Mouse (Mus musculus): ENCODE data around the gene Lce1a1. TPM values are rescaled to one million over a fixed set of nuclear protein-coding genes. Genes with fewer than 3 reads are reported as not detected.

Gene Lce1a1
- polyA plus RNA-seq, 1 experiment from 2014 or later = not detected

- Histone ChIP-seq H3K4me3 (no peak overlapping the region), H3K4me2 (no peak overlapping the region), H3K4me1 (no peaks in the 10 kb centered on the region), H3K9me3 (replicated peaks) (no peaks in the 10 kb centered on the region), H3K36me3 (no peaks in the 10 kb centered on the region), H3K27me3 (replicated peaks) (no peaks in the 10 kb centered on the region), H3K9ac (no peak overlapping the region), H3K27ac (no peak overlapping the region)
- 28% methylated on average over 1 of the region's 1 CpGs for WGBS (ENCODE audit: insufficient replicate concordance)
- ATAC-seq = no peak
Measured at GRCm38 (mm10) chr3:92609804-92610203, 38.3 kb downstream of the Lce1a1 start.

- Histone ChIP-seq H3K4me3 (no peak within 1 kb of the TSS), H3K36me3 (no peaks in the 10 kb centered on the region), H3K4me1 (no peaks in the 10 kb centered on the region), H3K9me3 (replicated peaks) (no peaks in the 10 kb centered on the region), H3K27ac (no peak within 1 kb of the TSS), H3K4me2 (no peak within 1 kb of the TSS), H3K9ac (no peak within 1 kb of the TSS), H3K27me3 (replicated peaks) (no peaks in the 10 kb centered on the region)
- ATAC-seq = no peak
Measured at GRCm38 (mm10) chr3:92607392-92607791, 40.7 kb downstream of the Lce1a1 start, which contains the start of gene 2210017I01Rik. Gene 2210017I01Rik (minus strand): TSS chr3:92607492.

- no peak for ATAC-seq
- 22% methylated on average over 1 of the region's 1 CpGs for WGBS (ENCODE audit: insufficient replicate concordance)
- no peaks in the 10 kb centered on the region for H3K4me1 ChIP-seq
- no peaks in the 10 kb centered on the region for H3K27me3 ChIP-seq (replicated peaks)
- no peak overlapping the region for H3K4me3 ChIP-seq
- H3K9me3 ChIP-seq (replicated peaks) = 0 out of 2 replicates have a peak, but pooled peaks cover 2% of the 10 kb centered on the region
- H3K9ac ChIP-seq = no peak overlapping the region
- no peak overlapping the region for H3K4me2 ChIP-seq
- no peak overlapping the region for H3K27ac ChIP-seq
- no peaks in the 10 kb centered on the region for H3K36me3 ChIP-seq
Measured at GRCm38 (mm10) chr3:92602169-92602568, 45.9 kb downstream of the Lce1a1 start.

GRCm38 (mm10) chr3:92600456-92600855 is 47.7 kb downstream of the Lce1a1 start:
- Histone ChIP-seq H3K4me2 (no peak overlapping the region), H3K4me3 (no peak overlapping the region), H3K27ac (no peak overlapping the region), H3K27me3 (replicated peaks) (no peaks in the 10 kb centered on the region), H3K9me3 (replicated peaks) (0 out of 2 replicates have a peak, but pooled peaks cover 2% of the 10 kb centered on the region), H3K36me3 (no peaks in the 10 kb centered on the region), H3K4me1 (no peaks in the 10 kb centered on the region), H3K9ac (no peak overlapping the region)
- no peak for ATAC-seq
- WGBS (ENCODE audit: insufficient replicate concordance) = 50% methylated on average over 1 of the region's 1 CpGs

GRCm38 (mm10) chr3:92599973-92600372 is 48.1 kb downstream of the Lce1a1 start:
- Histone ChIP-seq H3K9ac (no peak overlapping the region), H3K4me2 (no peak overlapping the region), H3K4me3 (no peak overlapping the region), H3K27me3 (replicated peaks) (no peaks in the 10 kb centered on the region), H3K9me3 (replicated peaks) (0 out of 2 replicates have a peak, but pooled peaks cover 2% of the 10 kb centered on the region), H3K4me1 (no peaks in the 10 kb centered on the region), H3K36me3 (no peaks in the 10 kb centered on the region), H3K27ac (no peak overlapping the region)
- no peak for ATAC-seq

GRCm38 (mm10) chr3:92598429-92598828 is 49.7 kb downstream of the Lce1a1 start:
- H3K4me2 ChIP-seq = no peak overlapping the region
- no peak overlapping the region for H3K27ac ChIP-seq
- H3K36me3 ChIP-seq = no peaks in the 10 kb centered on the region
- H3K9me3 ChIP-seq (replicated peaks) = 0 out of 2 replicates have a peak, but pooled peaks cover 2% of the 10 kb centered on the region
- no peaks in the 10 kb centered on the region for H3K4me1 ChIP-seq
- H3K9ac ChIP-seq = no peak overlapping the region
- WGBS (ENCODE audit: insufficient replicate concordance) = 67% methylated on average over 2 of the region's 2 CpGs
- ATAC-seq = no peak
- H3K4me3 ChIP-seq = no peak overlapping the region
- H3K27me3 ChIP-seq (replicated peaks) = no peaks in the 10 kb centered on the region

Other genes starting within 250 kb of the Lce1a1 start
- gene Sprr2i, start 240.3 kb downstream of the Lce1a1 start, polyA plus RNA-seq (2016; fragmentation: Nextera tagmentation; extraction: Ambion mirVana) = not detected in 2 replicates
- not detected in 2 replicates for gene Sprr2j-ps, start 230.2 kb downstream of the Lce1a1 start, polyA plus RNA-seq (2016; fragmentation: Nextera tagmentation; extraction: Ambion mirVana)
- 5.6 and 5.7 TPM in 2 replicates for gene Gm9774, start 218.9 kb downstream of the Lce1a1 start, polyA plus RNA-seq (2016; fragmentation: Nextera tagmentation; extraction: Ambion mirVana)
- not detected in 2 replicates for gene Sprr2k, start 215.7 kb downstream of the Lce1a1 start, polyA plus RNA-seq (2016; fragmentation: Nextera tagmentation; extraction: Ambion mirVana)
- gene Sprr1b, start 209.5 kb downstream of the Lce1a1 start, polyA plus RNA-seq (2016; fragmentation: Nextera tagmentation; extraction: Ambion mirVana) = not detected in 2 replicates
- gene Sprr3, start 189.6 kb downstream of the Lce1a1 start, polyA plus RNA-seq (2016; fragmentation: Nextera tagmentation; extraction: Ambion mirVana) = not detected in 2 replicates
- not detected in 2 replicates for gene Sprr1a, start 162.4 kb downstream of the Lce1a1 start, polyA plus RNA-seq (2016; fragmentation: Nextera tagmentation; extraction: Ambion mirVana)
- gene Sprr4, start 147.8 kb downstream of the Lce1a1 start, polyA plus RNA-seq (2016; fragmentation: Nextera tagmentation; extraction: Ambion mirVana) = not detected in 2 replicates
- not detected in 2 replicates for gene 2310046K23Rik, start 113.8 kb downstream of the Lce1a1 start, polyA plus RNA-seq (2016; fragmentation: Nextera tagmentation; extraction: Ambion mirVana)
- 0.12 TPM in 1 of 2 replicates, not detected in the other for gene Ivl, start 74.6 kb downstream of the Lce1a1 start, polyA plus RNA-seq (2016; fragmentation: Nextera tagmentation; extraction: Ambion mirVana)
- not detected in 2 replicates for gene Smcp, start 59.3 kb downstream of the Lce1a1 start, polyA plus RNA-seq (2016; fragmentation: Nextera tagmentation; extraction: Ambion mirVana)
- gene 2210017I01Rik, start 40.8 kb downstream of the Lce1a1 start, polyA plus RNA-seq (2016; fragmentation: Nextera tagmentation; extraction: Ambion mirVana) = not detected in 2 replicates
- not detected in 2 replicates for gene Lce6a, start 26.6 kb downstream of the Lce1a1 start, polyA plus RNA-seq (2016; fragmentation: Nextera tagmentation; extraction: Ambion mirVana)
- not detected in 2 replicates for gene Lce1b, start 8.6 kb upstream of the Lce1a1 start, polyA plus RNA-seq (2016; fragmentation: Nextera tagmentation; extraction: Ambion mirVana)
- not detected in 2 replicates for gene Lce1a2, start 22.0 kb upstream of the Lce1a1 start, polyA plus RNA-seq (2016; fragmentation: Nextera tagmentation; extraction: Ambion mirVana)
- gene Lce1c, start 30.9 kb upstream of the Lce1a1 start, polyA plus RNA-seq (2016; fragmentation: Nextera tagmentation; extraction: Ambion mirVana) = not detected in 2 replicates
- not detected in 2 replicates for gene Lce1d, start 38.9 kb upstream of the Lce1a1 start, polyA plus RNA-seq (2016; fragmentation: Nextera tagmentation; extraction: Ambion mirVana)
- not detected in 2 replicates for gene Lce1e, start 60.8 kb upstream of the Lce1a1 start, polyA plus RNA-seq (2016; fragmentation: Nextera tagmentation; extraction: Ambion mirVana)
- not detected in 2 replicates for gene Lce1f, start 72.0 kb upstream of the Lce1a1 start, polyA plus RNA-seq (2016; fragmentation: Nextera tagmentation; extraction: Ambion mirVana)
- not detected in 2 replicates for gene Gm38119, start 90.8 kb upstream of the Lce1a1 start, polyA plus RNA-seq (2016; fragmentation: Nextera tagmentation; extraction: Ambion mirVana)
- gene Lce1g, start 104.0 kb upstream of the Lce1a1 start, polyA plus RNA-seq (2016; fragmentation: Nextera tagmentation; extraction: Ambion mirVana) = not detected in 2 replicates
- not detected in 2 replicates for gene Lce1h, start 116.8 kb upstream of the Lce1a1 start, polyA plus RNA-seq (2016; fragmentation: Nextera tagmentation; extraction: Ambion mirVana)
- gene Lce1i, start 130.6 kb upstream of the Lce1a1 start, polyA plus RNA-seq (2016; fragmentation: Nextera tagmentation; extraction: Ambion mirVana) = not detected in 2 replicates
- not detected in 2 replicates for gene Lce1j, start 142.2 kb upstream of the Lce1a1 start, polyA plus RNA-seq (2016; fragmentation: Nextera tagmentation; extraction: Ambion mirVana)
- not detected in 2 replicates for gene Lce1k, start 159.6 kb upstream of the Lce1a1 start, polyA plus RNA-seq (2016; fragmentation: Nextera tagmentation; extraction: Ambion mirVana)
- not detected in 2 replicates for gene Kprp, start 178.9 kb upstream of the Lce1a1 start, polyA plus RNA-seq (2016; fragmentation: Nextera tagmentation; extraction: Ambion mirVana)
- not detected in 2 replicates for gene Lce1l, start 203.0 kb upstream of the Lce1a1 start, polyA plus RNA-seq (2016; fragmentation: Nextera tagmentation; extraction: Ambion mirVana)
- gene 2310050C09Rik, start 221.9 kb upstream of the Lce1a1 start, polyA plus RNA-seq (2016; fragmentation: Nextera tagmentation; extraction: Ambion mirVana) = not detected in 2 replicates